8 mouse cellular contexts compared by ENCODE assay signal in genomic region chr6:120039668-120040556, GRCm38 (mm10). TPM values are rescaled to one million over a fixed set of nuclear protein-coding genes. Genes with fewer than 3 reads are reported as not detected.
DNase-seq lines count a peak whose midpoint lies in the region; ATAC-seq and TF ChIP-seq lines count a peak whose summit lies in the region.

No protein-coding gene starts in this region.

- TF ChIP-seq POLR2A in bone marrow macrophage, adult 2 months (IDR thresholded peaks at IDR 0.05; ENCODE audit: borderline replicate concordance, low read depth, low read length), result no peak

- TF ChIP-seq CTCF in C2C12 (IDR thresholded peaks at IDR 0.05; ENCODE audit: control insufficient read depth, insufficient read depth, insufficient read length), result peak; percentile 21
- no peak for TF ChIP-seq CTCF in bone marrow macrophage, adult 2 months (IDR thresholded peaks at IDR 0.05; ENCODE audit: low read depth, low read length)

- H3K27me3 ChIP-seq in C2C12 (ENCODE audit: control insufficient read depth, insufficient read depth, insufficient read length), result no peaks in the 10 kb centered on the region
- peaks cover 2% of the 10 kb centered on the region; the same call in 1 of the 2 replicates for H3K27me3 ChIP-seq in erythroblast, embryonic 14.5 days (ENCODE audit: control insufficient read depth)
- H3K27me3 ChIP-seq in heart, embryonic 12.5 days (replicated peaks), result no peaks in the 10 kb centered on the region
- no peaks in the 10 kb centered on the region for H3K27me3 ChIP-seq in kidney, embryonic 16.5 days (ENCODE audit: insufficient read depth, low read length)

- H3ac ChIP-seq in C2C12 (ENCODE audit: control insufficient read depth, insufficient read length, low read depth), result peak overlapping the region; percentile 65

- peak; percentile 89 for DNase-seq in liver
- peak; percentile 40 to 67 for DNase-seq in monocyte, adult 2 months (ENCODE audit: low read depth in 1 of 2, low spot score in 2 of 2)
- DNase-seq in spleen, postnatal 14 days (ENCODE audit: low spot score in 2 of 2), result peak; percentile 70 to 82

- peaks cover 26% of the 10 kb centered on the region for H3K79me3 ChIP-seq in C2C12 (ENCODE audit: low read depth)

- peak overlapping the region; percentile 83 for H3K4me2 ChIP-seq in heart, embryonic 12.5 days
- H3K4me2 ChIP-seq in kidney, embryonic 16.5 days (replicated peaks; ENCODE audit: low read depth, low read length), result peak overlapping the region; percentile 85

- H3K27ac ChIP-seq in bone marrow macrophage, adult 2 months (ENCODE audit: insufficient read depth, low read depth, low read length), result peak overlapping the region; percentile 80
- H3K27ac ChIP-seq in heart, embryonic 12.5 days (ENCODE audit: poor library complexity, severe bottlenecking), result peak overlapping the region; percentile 99
- peak overlapping the region; percentile 81 for H3K27ac ChIP-seq in kidney, embryonic 16.5 days (ENCODE audit: low read length)

- peak overlapping the region; percentile 8 for H3K4me3 ChIP-seq in C2C12 (ENCODE audit: insufficient read depth, poor library complexity, severe bottlenecking)
- peak overlapping the region; percentile 81 for H3K4me3 ChIP-seq in bone marrow macrophage, adult 2 months (ENCODE audit: insufficient read depth, low read length)
- H3K4me3 ChIP-seq in erythroblast, embryonic 14.5 days (replicated peaks), result peak overlapping the region; percentile 100
- peak overlapping the region; percentile 97 for H3K4me3 ChIP-seq in heart, embryonic 12.5 days
- peak overlapping the region; percentile 93 for H3K4me3 ChIP-seq in kidney, embryonic 16.5 days (ENCODE audit: low read length)

- H3K9me3 ChIP-seq in erythroblast, embryonic 14.5 days (ENCODE audit: control insufficient read depth, low read length), result no peaks in the 10 kb centered on the region
- H3K9me3 ChIP-seq in heart, embryonic 12.5 days (replicated peaks), result no peaks in the 10 kb centered on the region
- H3K9me3 ChIP-seq in kidney, embryonic 16.5 days (ENCODE audit: low read length), result no peaks in the 10 kb centered on the region

- H3K9ac ChIP-seq in heart, embryonic 12.5 days, result peak overlapping the region; percentile 55
- peak overlapping the region; percentile 62 for H3K9ac ChIP-seq in kidney, embryonic 16.5 days (replicated peaks; ENCODE audit: low read length)

- H3K79me2 ChIP-seq in C2C12 (ENCODE audit: control insufficient read depth, insufficient read depth), result peaks cover 35% of the 10 kb centered on the region

- H3K36me3 ChIP-seq in C2C12 (ENCODE audit: control insufficient read depth, insufficient read depth), result peaks cover 20% of the 10 kb centered on the region
- H3K36me3 ChIP-seq in erythroblast, embryonic 14.5 days (ENCODE audit: control insufficient read depth), result peaks cover 26% of the 10 kb centered on the region
- H3K36me3 ChIP-seq in heart, embryonic 12.5 days, result no peaks in the 10 kb centered on the region
- no peaks in the 10 kb centered on the region for H3K36me3 ChIP-seq in kidney, embryonic 16.5 days (ENCODE audit: insufficient read depth, low read length)

- peaks cover 19% of the 10 kb centered on the region for H3K4me1 ChIP-seq in bone marrow macrophage, adult 2 months (ENCODE audit: control insufficient read depth, insufficient read depth, low read length)
- H3K4me1 ChIP-seq in erythroblast, embryonic 14.5 days (ENCODE audit: control insufficient read depth), result peaks cover 10% of the 10 kb centered on the region
- H3K4me1 ChIP-seq in heart, embryonic 12.5 days (replicated peaks), result peaks cover 5% of the 10 kb centered on the region; the same call in 1 of the 2 replicates
- H3K4me1 ChIP-seq in kidney, embryonic 16.5 days (ENCODE audit: insufficient read depth, low read length), result peaks cover 10% of the 10 kb centered on the region

- no peak for ATAC-seq in heart, embryonic 12.5 days (ENCODE audit: insufficient number of reproducible peaks, low FRiP score)
- ATAC-seq in kidney, embryonic 16.5 days (ENCODE audit: low FRiP score, low TSS enrichment), result peak; percentile 5; the same call in 1 of the 2 replicates

- under 1% methylated on average over 24 of the region's 24 CpGs for WGBS in heart, embryonic 12.5 days
- WGBS in kidney, embryonic 16.5 days, result 2% methylated on average over 24 of the region's 24 CpGs

TF ChIP-seq in C2C12, 6 proteins besides CTCF, POLR2A, EP300 and RAD21:
- TF ChIP-seq MAX (IDR thresholded peaks at IDR 0.05), result peak; percentile 84
- no peak for TF ChIP-seq MYOG (IDR thresholded peaks at IDR 0.05; ENCODE audit: control insufficient read depth, extremely low read depth, insufficient read length)

RNA-seq across cellular contexts. Expression of gene Wnk1, which starts 1.4 kb away (rescaled TPM):
- 63.8 TPM for polyA plus RNA-seq in C2C12 (2012; fragmentation: generic; extraction: Trizol)
- 336 and 345 TPM in 2 replicates for polyA plus RNA-seq in bone marrow macrophage, adult 2 months (2012; ENCODE audit: insufficient read depth, insufficient read length, missing spikeins)
- 3.1 and 4.3 TPM in 2 replicates for polyA plus RNA-seq in erythroblast, embryonic 14.5 days (2012)
- polyA plus RNA-seq in heart, embryonic 12.5 days (2016; fragmentation: Nextera tagmentation; extraction: Ambion mirVana), result 94.6 and 107 TPM in 2 replicates
- polyA plus RNA-seq in kidney, embryonic 16.5 days (2015; fragmentation: Nextera tagmentation; extraction: Ambion mirVana), result 40.7 and 57.0 TPM in 2 replicates

RNA-seq across cellular contexts. Expression of gene Ninj2, which starts 53.2 kb away (rescaled TPM):
- not detected for polyA plus RNA-seq in C2C12 (2012; fragmentation: generic; extraction: Trizol)
- polyA plus RNA-seq in bone marrow macrophage, adult 2 months (2012; ENCODE audit: insufficient read depth, insufficient read length, missing spikeins), result not detected in 2 replicates
- not detected in 2 replicates for polyA plus RNA-seq in erythroblast, embryonic 14.5 days (2012)
- not detected in 2 replicates for polyA plus RNA-seq in heart, embryonic 12.5 days (2016; fragmentation: Nextera tagmentation; extraction: Ambion mirVana)
- polyA plus RNA-seq in kidney, embryonic 16.5 days (2015; fragmentation: Nextera tagmentation; extraction: Ambion mirVana), result 0.19 TPM in 1 of 2 replicates, not detected in the other

Comparison
In these comparisons a context has a peak if more than half of its experiments do, and no peak if none do; other contexts are left out.
1. H3K4me3 ChIP-seq: peak in every context shown above with its lines; median percentile 100 in erythroblast, embryonic 14.5 days; 97 in heart, embryonic 12.5 days; 93 in kidney, embryonic 16.5 days; 81 in bone marrow macrophage, adult 2 months; 8 in C2C12.